Mouse (Mus musculus): ENCODE measurements around the gene Slc36a3. TPM values are rescaled to one million over a fixed set of nuclear protein-coding genes. Genes with fewer than 3 reads are reported as not detected.

Slc36a3 gene
- polyA plus RNA-seq, 1 experiment: not detected

DNA sequence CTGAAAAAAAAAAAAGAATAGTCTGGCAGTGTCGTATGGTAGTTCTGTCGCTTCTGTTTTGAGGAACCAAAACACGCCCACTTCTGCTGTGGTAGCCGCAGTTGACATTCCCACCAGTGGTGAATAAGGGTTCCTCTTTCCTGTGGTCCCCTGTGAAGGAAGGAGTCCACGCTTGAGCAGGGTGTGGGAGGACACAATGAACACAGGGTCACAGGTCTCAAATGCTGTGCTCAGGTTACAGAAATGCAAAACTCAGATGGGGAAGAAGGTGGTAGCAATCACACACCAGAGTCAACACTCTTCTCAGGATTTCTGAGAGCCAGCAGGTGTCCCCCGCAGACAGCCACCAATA is 3.5 kb upstream of the Slc36a3 start:
- Histone ChIP-seq H3K4me1 (ENCODE audit: control insufficient read depth, insufficient read depth, low read length) (no peaks in the 10 kb centered on the region), H3K36me3 (ENCODE audit: control insufficient read depth, insufficient read depth, low read length, poor library complexity, severe bottlenecking) (no peaks in the 10 kb centered on the region), H3K27ac (ENCODE audit: insufficient read depth, low read length) (no peak overlapping the region), H3K4me3 (ENCODE audit: low read depth, low read length) (no peak overlapping the region), H3K9ac (ENCODE audit: low read depth, poor library complexity, severe bottlenecking) (no peak overlapping the region), H3K9me3 (replicated peaks; ENCODE audit: control insufficient read depth, insufficient read depth, low read length, poor library complexity, severe bottlenecking) (no peaks in the 10 kb centered on the region), H3K27me3 (ENCODE audit: control insufficient read depth, insufficient read depth, low read length, poor library complexity, severe bottlenecking) (no peaks in the 10 kb centered on the region)
- TF ChIP-seq POLR2A (IDR thresholded peaks at IDR 0.05; ENCODE audit: insufficient read depth, low read length) (no peak), CTCF (IDR thresholded peaks at IDR 0.05; ENCODE audit: low read depth, low read length) (no peak), EP300 (IDR thresholded peaks at IDR 0.05; ENCODE audit: insufficient read depth, low read depth, low read length) (no peak)

GRCm38 (mm10) chr11:55154398-55155069 is 3.0 kb upstream of the Slc36a3 start:
- Histone ChIP-seq H3K9me3 (replicated peaks; ENCODE audit: control insufficient read depth, insufficient read depth, low read length, poor library complexity, severe bottlenecking) (no peaks in the 10 kb centered on the region), H3K4me1 (ENCODE audit: control insufficient read depth, insufficient read depth, low read length) (no peaks in the 10 kb centered on the region), H3K36me3 (ENCODE audit: control insufficient read depth, insufficient read depth, low read length, poor library complexity, severe bottlenecking) (no peaks in the 10 kb centered on the region), H3K9ac (ENCODE audit: low read depth, poor library complexity, severe bottlenecking) (no peak overlapping the region), H3K4me3 (ENCODE audit: low read depth, low read length) (no peak overlapping the region), H3K27ac (ENCODE audit: insufficient read depth, low read length) (no peak overlapping the region), H3K27me3 (ENCODE audit: control insufficient read depth, insufficient read depth, low read length, poor library complexity, severe bottlenecking) (no peaks in the 10 kb centered on the region)
- no peak for TF ChIP-seq POLR2A (IDR thresholded peaks at IDR 0.05; ENCODE audit: insufficient read depth, low read length)
- TF ChIP-seq EP300 (IDR thresholded peaks at IDR 0.05; ENCODE audit: insufficient read depth, low read depth, low read length): no peak
- TF ChIP-seq CTCF (IDR thresholded peaks at IDR 0.05; ENCODE audit: low read depth, low read length): no peak

- Histone ChIP-seq H3K27me3 (ENCODE audit: control insufficient read depth, insufficient read depth, low read length, poor library complexity, severe bottlenecking) (no peaks in the 10 kb centered on the region), H3K4me3 (ENCODE audit: low read depth, low read length) (no peak overlapping the region), H3K9me3 (replicated peaks; ENCODE audit: control insufficient read depth, insufficient read depth, low read length, poor library complexity, severe bottlenecking) (no peaks in the 10 kb centered on the region), H3K36me3 (ENCODE audit: control insufficient read depth, insufficient read depth, low read length, poor library complexity, severe bottlenecking) (no peaks in the 10 kb centered on the region), H3K9ac (ENCODE audit: low read depth, poor library complexity, severe bottlenecking) (no peak overlapping the region), H3K27ac (ENCODE audit: insufficient read depth, low read length) (no peak overlapping the region), H3K4me1 (ENCODE audit: control insufficient read depth, insufficient read depth, low read length) (peaks cover 5% of the 10 kb centered on the region)
- TF ChIP-seq POLR2A (IDR thresholded peaks at IDR 0.05; ENCODE audit: insufficient read depth, low read length) (no peak), EP300 (IDR thresholded peaks at IDR 0.05; ENCODE audit: insufficient read depth, low read depth, low read length) (no peak), CTCF (IDR thresholded peaks at IDR 0.05; ENCODE audit: low read depth, low read length) (no peak)
Measured at GRCm38 (mm10) chr11:55148461-55148860, 3.0 kb downstream of the Slc36a3 start.

- Histone ChIP-seq H3K27ac (ENCODE audit: insufficient read depth, low read length) (peak overlapping the region; percentile 22; the same call in 1 of the 2 replicates), H3K36me3 (ENCODE audit: control insufficient read depth, insufficient read depth, low read length, poor library complexity, severe bottlenecking) (no peaks in the 10 kb centered on the region), H3K9me3 (replicated peaks; ENCODE audit: control insufficient read depth, insufficient read depth, low read length, poor library complexity, severe bottlenecking) (no peaks in the 10 kb centered on the region), H3K9ac (ENCODE audit: low read depth, poor library complexity, severe bottlenecking) (no peak overlapping the region), H3K4me1 (ENCODE audit: control insufficient read depth, insufficient read depth, low read length) (peaks cover 5% of the 10 kb centered on the region), H3K4me3 (ENCODE audit: low read depth, low read length) (no peak overlapping the region), H3K27me3 (ENCODE audit: control insufficient read depth, insufficient read depth, low read length, poor library complexity, severe bottlenecking) (no peaks in the 10 kb centered on the region)
- TF ChIP-seq EP300 (IDR thresholded peaks at IDR 0.05; ENCODE audit: insufficient read depth, low read depth, low read length): no peak
- no peak for TF ChIP-seq CTCF (IDR thresholded peaks at IDR 0.05; ENCODE audit: low read depth, low read length)
- TF ChIP-seq POLR2A (IDR thresholded peaks at IDR 0.05; ENCODE audit: insufficient read depth, low read length): no peak
Measured at GRCm38 (mm10) chr11:55147423-55147822, 4.1 kb downstream of the Slc36a3 start.

DNA sequence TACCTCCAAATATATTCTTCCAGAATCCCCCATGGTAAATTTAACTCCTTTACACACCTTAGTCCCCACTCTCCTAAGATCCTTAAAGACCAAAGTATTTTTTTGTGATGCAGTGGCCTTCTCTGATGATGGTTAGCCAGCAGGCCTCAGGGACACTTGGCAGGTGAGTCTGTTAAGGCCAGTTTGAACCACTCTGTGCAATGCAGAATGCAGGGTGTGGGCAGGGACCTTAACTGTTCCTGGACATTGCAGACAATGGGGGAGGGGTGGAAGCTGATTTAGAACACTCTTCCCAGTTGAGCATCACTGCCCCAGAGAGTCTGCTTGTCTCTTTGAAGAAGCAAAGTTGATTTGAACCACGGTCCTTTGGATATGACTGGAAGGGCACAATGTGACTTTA is 4.7 kb downstream of the Slc36a3 start:
- Histone ChIP-seq H3K4me1 (ENCODE audit: control insufficient read depth, insufficient read depth, low read length) (peaks cover 5% of the 10 kb centered on the region), H3K9me3 (replicated peaks; ENCODE audit: control insufficient read depth, insufficient read depth, low read length, poor library complexity, severe bottlenecking) (no peaks in the 10 kb centered on the region), H3K36me3 (ENCODE audit: control insufficient read depth, insufficient read depth, low read length, poor library complexity, severe bottlenecking) (no peaks in the 10 kb centered on the region), H3K27ac (ENCODE audit: insufficient read depth, low read length) (no peak overlapping the region), H3K9ac (ENCODE audit: low read depth, poor library complexity, severe bottlenecking) (no peak overlapping the region), H3K4me3 (ENCODE audit: low read depth, low read length) (no peak overlapping the region), H3K27me3 (ENCODE audit: control insufficient read depth, insufficient read depth, low read length, poor library complexity, severe bottlenecking) (no peaks in the 10 kb centered on the region)
- TF ChIP-seq EP300 (IDR thresholded peaks at IDR 0.05; ENCODE audit: insufficient read depth, low read depth, low read length) (peak; percentile 92), CTCF (IDR thresholded peaks at IDR 0.05; ENCODE audit: low read depth, low read length) (no peak), POLR2A (IDR thresholded peaks at IDR 0.05; ENCODE audit: insufficient read depth, low read length) (no peak)

- no peak for TF ChIP-seq CTCF (IDR thresholded peaks at IDR 0.05; ENCODE audit: low read depth, low read length)
- TF ChIP-seq POLR2A (IDR thresholded peaks at IDR 0.05; ENCODE audit: insufficient read depth, low read length): no peak
- no peaks in the 10 kb centered on the region for H3K36me3 ChIP-seq (ENCODE audit: control insufficient read depth, insufficient read depth, low read length, poor library complexity, severe bottlenecking)
- H3K4me3 ChIP-seq (ENCODE audit: low read depth, low read length): no peak overlapping the region
- no peaks in the 10 kb centered on the region for H3K27me3 ChIP-seq (ENCODE audit: control insufficient read depth, insufficient read depth, low read length, poor library complexity, severe bottlenecking)
- H3K27ac ChIP-seq (ENCODE audit: insufficient read depth, low read length): no peak overlapping the region
- H3K9ac ChIP-seq (ENCODE audit: low read depth, poor library complexity, severe bottlenecking): no peak overlapping the region
- no peaks in the 10 kb centered on the region for H3K9me3 ChIP-seq (replicated peaks; ENCODE audit: control insufficient read depth, insufficient read depth, low read length, poor library complexity, severe bottlenecking)
- H3K4me1 ChIP-seq (ENCODE audit: control insufficient read depth, insufficient read depth, low read length): peaks cover 5% of the 10 kb centered on the region
Measured at GRCm38 (mm10) chr11:55144011-55144410, 7.5 kb downstream of the Slc36a3 start.

Data from ES-Bruce4 (cell line).